Mouse (Mus musculus) ES-E14 (cell line): ENCODE results near the gene Mepe.

Source experiments
- CHD2 ChIP-seq: IDR thresholded peaks from 2 replicates; pipeline ENCODE4 v1.6.1; 2014; ENCODE audit warnings: mild to moderate bottlenecking, low read depth, low read length, inconsistent platforms
- HCFC1 ChIP-seq: IDR thresholded peaks from 2 replicates; pipeline ENCODE4 v1.6.1; 2012; ENCODE audit warnings: low read length, inconsistent platforms, borderline replicate concordance; ENCODE audit not compliant: insufficient read depth
- MAFK ChIP-seq: IDR thresholded peaks from 2 replicates; pipeline ENCODE4 v1.6.1; 2014; ENCODE audit warnings: mild to moderate bottlenecking, low read depth, low read length, inconsistent platforms; ENCODE audit not compliant: insufficient read depth
- ZC3H11A ChIP-seq: IDR thresholded peaks from 2 replicates; pipeline ENCODE4 v1.6.1; 2012; ENCODE audit warnings: low read depth, mild to moderate bottlenecking, inconsistent platforms, low read length, borderline replicate concordance
- ZNF384 ChIP-seq: IDR thresholded peaks from 2 replicates; pipeline ENCODE4 v1.6.1; 2012; ENCODE audit warnings: low read depth, low read length, inconsistent platforms

DNA sequence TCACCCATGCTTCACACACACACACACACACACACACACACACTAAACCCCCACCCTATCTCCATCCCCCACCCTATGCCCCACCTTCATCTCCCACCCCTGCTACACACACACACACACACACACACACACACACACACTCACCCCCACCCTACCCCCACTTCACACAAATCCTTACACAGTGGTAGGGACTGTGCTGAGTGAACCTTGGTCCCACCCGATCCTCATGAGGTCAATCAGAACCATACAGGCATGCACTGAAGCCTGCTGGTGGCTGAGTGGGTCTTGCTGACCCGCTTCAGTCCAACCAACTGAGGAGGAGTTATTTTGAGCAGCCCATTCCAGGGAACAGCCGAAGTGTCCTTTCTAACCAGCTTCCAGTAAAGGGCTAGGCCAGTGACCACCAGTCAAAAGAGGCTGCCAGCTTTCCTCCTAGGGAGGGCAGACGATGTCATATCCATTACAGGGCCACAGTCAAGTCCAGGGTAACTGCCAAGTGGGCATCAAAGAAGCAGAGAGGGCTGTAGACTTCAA lies 3.3 kb downstream of the Mepe start:
- no peak for TF ChIP-seq ZNF384
- no peak for TF ChIP-seq MAFK
- no peak for TF ChIP-seq HCFC1
- no peak for TF ChIP-seq ZC3H11A
- TF ChIP-seq CHD2 = no peak
